Mouse (Mus musculus) limb, embryonic 12.5 days (tissue): ENCODE measurements around the gene Lif. TPM values are rescaled to one million over a fixed set of nuclear protein-coding genes. Genes with fewer than 3 reads are reported as not detected.
A peak's percentile ranks its signal among the peaks of the same experiment; 100 is the strongest.

Source experiments
- ATAC-seq: fragments of 200-750 bp; cut with Nextera tagmentation; 2 replicates; pipeline ENCODE4 v1.8.0; 2017; ENCODE audit warnings: low read depth, moderate TSS enrichment; ENCODE audit not compliant: insufficient number of reproducible peaks, insufficient read depth, low FRiP score, low TSS enrichment
- H3K27ac ChIP-seq: fragments of 300-500 bp; sonication (generic); 2 replicates; pipeline ENCODE4 v1.5.1; 2016; ENCODE audit warnings: mild to moderate bottlenecking, moderate library complexity
- H3K27me3 ChIP-seq: fragments of 300-500 bp; sonication (generic); 2 replicates; pipeline ENCODE4 v1.6.1; 2016; ENCODE audit warnings: mild to moderate bottlenecking, moderate library complexity
- H3K36me3 ChIP-seq: fragments of 300-500 bp; sonication (generic); 2 replicates; pipeline ENCODE4 v1.6.1; 2016; ENCODE audit warnings: mild to moderate bottlenecking, moderate library complexity
- H3K4me1 ChIP-seq: fragments of 300-500 bp; sonication (generic); replicated peaks from 2 replicates; pipeline ENCODE4 v1.6.1; 2016
- H3K4me2 ChIP-seq: fragments of 300-500 bp; sonication (generic); 2 replicates; pipeline ENCODE4 v1.6.1; 2016; ENCODE audit warnings: mild to moderate bottlenecking, moderate library complexity
- H3K4me3 ChIP-seq: fragments of 300-500 bp; sonication (generic); replicated peaks from 2 replicates; pipeline ENCODE4 v1.5.1; 2016; ENCODE audit warnings: mild to moderate bottlenecking
- H3K9ac ChIP-seq: fragments of 300-500 bp; sonication (generic); replicated peaks from 2 replicates; pipeline ENCODE4 v1.6.1; 2016; ENCODE audit warnings: mild to moderate bottlenecking, moderate library complexity
- H3K9me3 ChIP-seq: fragments of 300-500 bp; sonication (generic); 2 replicates; pipeline ENCODE4 v1.6.1; 2016; ENCODE audit warnings: mild to moderate bottlenecking, moderate library complexity
- WGBS: fragments of 180-500 bp; shearing (Covaris S2); methylation state at CpG from one replicate; pipeline ENCODE4 v1.1.7; 2016; 5-methylcytosine and 5-hydroxymethylcytosine counted together
- polyA plus RNA-seq: library from polyadenylated mRNA; unstranded; fragments of >200 nt; fragmentation: Nextera tagmentation; extraction: Ambion mirVana; gene quantifications from 2 replicates; pipeline ENCODE4 v1.2.1, GENCODE M21; 2016

Gene Lif
- polyA plus RNA-seq, 1 experiment from 2014 or later = 0.05 TPM

GRCm38 (mm10) chr11:4263296-4263695, 5.9 kb downstream of the Lif start:
- Histone ChIP-seq H3K36me3 (no peaks in the 10 kb centered on the region), H3K9ac (no peak overlapping the region), H3K4me2 (no peak overlapping the region), H3K4me3 (no peak overlapping the region), H3K27ac (no peak overlapping the region), H3K4me1 (peaks cover 46% of the 10 kb centered on the region), H3K27me3 (peaks cover 46% of the 10 kb centered on the region), H3K9me3 (no peaks in the 10 kb centered on the region)
- ATAC-seq = no peak
- WGBS = 26% methylated on average over 1 of the region's 1 CpGs

- WGBS = 65% methylated on average over 7 of the region's 7 CpGs
- Histone ChIP-seq H3K4me1 (peaks cover 46% of the 10 kb centered on the region), H3K4me2 (no peak overlapping the region), H3K9me3 (no peaks in the 10 kb centered on the region), H3K27me3 (peaks cover 54% of the 10 kb centered on the region), H3K4me3 (no peak overlapping the region), H3K9ac (no peak overlapping the region), H3K27ac (no peak overlapping the region), H3K36me3 (no peaks in the 10 kb centered on the region)
- ATAC-seq = no peak
Observed at GRCm38 (mm10) chr11:4264066-4264465, 6.7 kb downstream of the Lif start.

GRCm38 (mm10) chr11:4266271-4267201, 9.2 kb downstream of the Lif start:
- H3K27ac ChIP-seq = no peak overlapping the region
- under 1% methylated on average over 61 of the region's 61 CpGs for WGBS

GRCm38 (mm10) chr11:4267202-4267578, 9.8 kb downstream of the Lif start:
- H3K4me1 ChIP-seq = peaks cover 27% of the 10 kb centered on the region

More at GRCm38 (mm10) chr11:4266271-4267201, 9.2 kb downstream of the Lif start:
- Histone ChIP-seq H3K9me3 (no peaks in the 10 kb centered on the region), H3K4me2 (peak overlapping the region; percentile 92), H3K36me3 (no peaks in the 10 kb centered on the region), H3K4me1 (peaks cover 32% of the 10 kb centered on the region), H3K4me3 (peak overlapping the region; percentile 52), H3K27me3 (peaks cover 78% of the 10 kb centered on the region), H3K9ac (peak overlapping the region; percentile 55)
- ATAC-seq = no peak

DNA sequence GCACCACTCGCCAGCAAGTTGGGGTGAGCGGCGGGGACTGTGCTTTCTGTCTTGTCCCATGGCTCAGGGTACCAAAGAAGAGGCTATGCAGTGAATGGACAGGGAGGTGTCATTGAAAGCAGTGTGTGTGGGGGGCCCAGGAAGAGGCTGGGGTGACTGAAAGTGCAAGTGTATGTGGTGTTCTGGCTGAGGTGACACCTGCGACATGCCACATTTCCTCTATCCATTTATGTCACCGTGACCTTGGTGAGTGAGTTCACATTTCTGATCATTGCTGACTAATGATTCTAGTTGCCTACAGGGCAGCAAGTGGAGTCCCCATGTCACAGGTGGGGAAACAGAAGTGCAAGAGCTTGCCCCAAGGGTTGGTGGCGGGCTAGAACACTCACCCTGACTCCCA, 11.1 kb downstream of the Lif start:
- ATAC-seq = no peak
- WGBS = 81% methylated on average over 6 of the region's 6 CpGs
- no peak overlapping the region for H3K4me3 ChIP-seq
- no peak overlapping the region for H3K4me2 ChIP-seq
- H3K36me3 ChIP-seq = no peaks in the 10 kb centered on the region
- H3K9me3 ChIP-seq = no peaks in the 10 kb centered on the region
- H3K27ac ChIP-seq = no peak overlapping the region
- peaks cover 79% of the 10 kb centered on the region for H3K27me3 ChIP-seq
- peaks cover 13% of the 10 kb centered on the region; the same call in 1 of the 2 replicates for H3K4me1 ChIP-seq
- H3K9ac ChIP-seq = no peak overlapping the region

More at GRCm38 (mm10) chr11:4267202-4267578, 9.8 kb downstream of the Lif start:
- Histone ChIP-seq H3K36me3 (no peaks in the 10 kb centered on the region), H3K27ac (no peak overlapping the region), H3K27me3 (peaks cover 79% of the 10 kb centered on the region), H3K9ac (no peak overlapping the region), H3K4me3 (peak overlapping the region; percentile 52), H3K4me2 (peak overlapping the region; percentile 92), H3K9me3 (no peaks in the 10 kb centered on the region)
- no peak for ATAC-seq
- WGBS = 3% methylated on average over 13 of the region's 13 CpGs

GRCm38 (mm10) chr11:4270744-4271459, 13.5 kb downstream of the Lif start:
- Histone ChIP-seq H3K27me3 (peaks cover 56% of the 10 kb centered on the region), H3K4me2 (no peak overlapping the region), H3K27ac (no peak overlapping the region), H3K9ac (no peak overlapping the region), H3K4me3 (no peak overlapping the region), H3K4me1 (peaks cover 12% of the 10 kb centered on the region; the same call in 1 of the 2 replicates), H3K9me3 (no peaks in the 10 kb centered on the region), H3K36me3 (no peaks in the 10 kb centered on the region)
- ATAC-seq = no peak
- 31% methylated on average over 20 of the region's 20 CpGs for WGBS

- no peak for ATAC-seq
- H3K9ac ChIP-seq = no peak overlapping the region
- no peak overlapping the region for H3K27ac ChIP-seq
- peaks cover 50% of the 10 kb centered on the region for H3K27me3 ChIP-seq
- no peaks in the 10 kb centered on the region for H3K9me3 ChIP-seq
- no peak overlapping the region for H3K4me2 ChIP-seq
- no peak overlapping the region for H3K4me3 ChIP-seq
- H3K36me3 ChIP-seq = no peaks in the 10 kb centered on the region
- 73% methylated on average over 11 of the region's 11 CpGs for WGBS
- peaks cover 15% of the 10 kb centered on the region; the same call in 1 of the 2 replicates for H3K4me1 ChIP-seq
Observed at GRCm38 (mm10) chr11:4271544-4271943, 14.2 kb downstream of the Lif start.

- no peak overlapping the region for H3K9ac ChIP-seq
- 47% methylated on average over 11 of the region's 11 CpGs for WGBS
- no peak overlapping the region for H3K4me3 ChIP-seq
- peaks cover 2% of the 10 kb centered on the region for H3K27me3 ChIP-seq
- peaks cover 13% of the 10 kb centered on the region for H3K4me1 ChIP-seq
- H3K4me2 ChIP-seq = no peak overlapping the region
- no peaks in the 10 kb centered on the region for H3K9me3 ChIP-seq
- H3K36me3 ChIP-seq = no peaks in the 10 kb centered on the region
- H3K27ac ChIP-seq = peak overlapping the region; percentile 62; the same call in 1 of the 2 replicates
- 0 out of 2 replicates have a peak, but pooled peaks have one; percentile 48 for ATAC-seq
Observed at GRCm38 (mm10) chr11:4276411-4276861, 19.1 kb downstream of the Lif start.

- H3K27me3 ChIP-seq = no peaks in the 10 kb centered on the region
- no peaks in the 10 kb centered on the region for H3K36me3 ChIP-seq
- H3K27ac ChIP-seq = no peak overlapping the region
- H3K9me3 ChIP-seq = no peaks in the 10 kb centered on the region
- ATAC-seq = no peak
- no peak overlapping the region for H3K4me3 ChIP-seq
- no peak overlapping the region for H3K9ac ChIP-seq
- H3K4me2 ChIP-seq = no peak overlapping the region
- H3K4me1 ChIP-seq = peaks cover 20% of the 10 kb centered on the region
- 62% methylated on average over 7 of the region's 7 CpGs for WGBS
Observed at GRCm38 (mm10) chr11:4279909-4280308, 22.6 kb downstream of the Lif start.

- Histone ChIP-seq H3K4me2 (no peak overlapping the region), H3K4me1 (peaks cover 10% of the 10 kb centered on the region), H3K9ac (no peak overlapping the region), H3K27ac (no peak overlapping the region), H3K36me3 (no peaks in the 10 kb centered on the region), H3K4me3 (no peak overlapping the region), H3K9me3 (no peaks in the 10 kb centered on the region), H3K27me3 (no peaks in the 10 kb centered on the region)
- 85% methylated on average over 6 of the region's 6 CpGs for WGBS
- no peak for ATAC-seq
Observed at GRCm38 (mm10) chr11:4281852-4282251, 24.5 kb downstream of the Lif start.

GRCm38 (mm10) chr11:4283627-4284026, 26.3 kb downstream of the Lif start:
- ATAC-seq = no peak
- no peak overlapping the region for H3K4me3 ChIP-seq
- peaks cover 6% of the 10 kb centered on the region for H3K4me1 ChIP-seq
- H3K27me3 ChIP-seq = no peaks in the 10 kb centered on the region
- H3K36me3 ChIP-seq = no peaks in the 10 kb centered on the region
- H3K9ac ChIP-seq = no peak overlapping the region
- 0 out of 2 replicates have a peak overlapping the region, but pooled peaks have one; percentile 2 for H3K4me2 ChIP-seq
- no peaks in the 10 kb centered on the region for H3K9me3 ChIP-seq
- WGBS = 7% methylated on average over 4 of the region's 4 CpGs
- peak overlapping the region; percentile 20; the same call in 1 of the 2 replicates for H3K27ac ChIP-seq
